Mouse (Mus musculus): ENCODE measurements around the gene Esrrb.

Esrrb gene

GRCm38 (mm10) chr12:86360696-86361631 is at the start of gene Esrrb:
TSS of gene Esrrb (plus strand) at chr12:86361117.
- no peak for DNase-seq (ENCODE audit: low spot score in 2 of 2)

- no peak for DNase-seq (ENCODE audit: low spot score in 2 of 2)
Measured at GRCm38 (mm10) chr12:86320629-86321028, 40.3 kb upstream of the Esrrb start.

- no peak for DNase-seq (ENCODE audit: low spot score in 2 of 2)
Measured at GRCm38 (mm10) chr12:86324297-86324696, 36.6 kb upstream of the Esrrb start.

- no peak for DNase-seq (ENCODE audit: low spot score in 2 of 2)
Measured at GRCm38 (mm10) chr12:86329813-86330212, 31.1 kb upstream of the Esrrb start.

- DNase-seq (ENCODE audit: low spot score in 2 of 2) = peak in 1 of 2 experiments; percentile 9
Measured at GRCm38 (mm10) chr12:86330684-86331083, 30.2 kb upstream of the Esrrb start.

GRCm38 (mm10) chr12:86331248-86331647 is 29.7 kb upstream of the Esrrb start:
- DNase-seq (ENCODE audit: low spot score in 2 of 2) = no peak

GRCm38 (mm10) chr12:86336209-86336608 is 24.7 kb upstream of the Esrrb start:
- DNase-seq (ENCODE audit: low spot score in 2 of 2) = no peak

GRCm38 (mm10) chr12:86336887-86337286 is 24.0 kb upstream of the Esrrb start:
- no peak for DNase-seq (ENCODE audit: low spot score in 2 of 2)

GRCm38 (mm10) chr12:86349477-86349876 is 11.4 kb upstream of the Esrrb start:
- DNase-seq (ENCODE audit: low spot score in 2 of 2) = no peak

GRCm38 (mm10) chr12:86359406-86359805 is 1.5 kb upstream of the Esrrb start:
- no peak for DNase-seq (ENCODE audit: low spot score in 2 of 2)

- no peak for DNase-seq (ENCODE audit: low spot score in 2 of 2)
Measured at GRCm38 (mm10) chr12:86359873-86360272, 1.0 kb upstream of the Esrrb start.

- DNase-seq (ENCODE audit: low spot score in 2 of 2) = no peak
Measured at GRCm38 (mm10) chr12:86364285-86364684, 3.4 kb downstream of the Esrrb start.

- DNase-seq (ENCODE audit: low spot score in 2 of 2) = no peak
Measured at GRCm38 (mm10) chr12:86364756-86365155, 3.8 kb downstream of the Esrrb start.

- DNase-seq (ENCODE audit: low spot score in 2 of 2) = peak; percentile 31 to 33
Measured at GRCm38 (mm10) chr12:86370611-86371383, 9.9 kb downstream of the Esrrb start.

- no peak for DNase-seq (ENCODE audit: low spot score in 2 of 2)
Measured at GRCm38 (mm10) chr12:86374286-86374685, 13.4 kb downstream of the Esrrb start.

- no peak for DNase-seq (ENCODE audit: low spot score in 2 of 2)
Measured at GRCm38 (mm10) chr12:86379672-86380213, 18.8 kb downstream of the Esrrb start.

- no peak for DNase-seq (ENCODE audit: low spot score in 2 of 2)
Measured at GRCm38 (mm10) chr12:86383803-86384202, 22.9 kb downstream of the Esrrb start.

GRCm38 (mm10) chr12:86387671-86388270 is 26.9 kb downstream of the Esrrb start:
- DNase-seq (ENCODE audit: low spot score in 2 of 2) = no peak

- no peak for DNase-seq (ENCODE audit: low spot score in 2 of 2)
Measured at GRCm38 (mm10) chr12:86394773-86395172, 33.9 kb downstream of the Esrrb start.

GRCm38 (mm10) chr12:86395326-86395725 is 34.4 kb downstream of the Esrrb start:
- DNase-seq (ENCODE audit: low spot score in 2 of 2) = no peak

GRCm38 (mm10) chr12:86398762-86399161 is 37.8 kb downstream of the Esrrb start:
- no peak for DNase-seq (ENCODE audit: low spot score in 2 of 2)

- peak; percentile 66 to 68 for DNase-seq (ENCODE audit: low spot score in 2 of 2)
Measured at GRCm38 (mm10) chr12:86402718-86403117, 41.8 kb downstream of the Esrrb start.

Measured in right cerebral cortex, adult 2 months (tissue).